Mouse (Mus musculus) embryonic fibroblast, embryonic 13.5 days (primary cell): ENCODE data around the gene Enpp7. TPM values are rescaled to one million over a fixed set of nuclear protein-coding genes. Genes with fewer than 3 reads are reported as not detected.

Source experiments
- H3K27ac ChIP-seq: 2 replicates; pipeline ENCODE4 v1.5.1; 2012; ENCODE audit warnings: low read length, control low read depth, inconsistent platforms; ENCODE audit not compliant: insufficient read depth
- H3K4me1 ChIP-seq: 2 replicates; pipeline ENCODE4 v1.6.1; 2011; ENCODE audit warnings: low read length; ENCODE audit not compliant: control insufficient read depth, insufficient read depth
- H3K4me3 ChIP-seq: 2 replicates; pipeline ENCODE4 v1.5.1; 2011; ENCODE audit warnings: mild to moderate bottlenecking, control low read depth, low read length; ENCODE audit not compliant: insufficient read depth
- CTCF ChIP-seq: IDR thresholded peaks from 2 replicates; pipeline ENCODE4 v1.5.1; 2011; ENCODE audit warnings: mild to moderate bottlenecking, control low read depth, low read length, moderate library complexity, borderline replicate concordance; ENCODE audit not compliant: insufficient read depth
- POLR2A ChIP-seq: IDR thresholded peaks from 2 replicates; pipeline ENCODE4 v1.6.1; 2011; ENCODE audit warnings: low read depth, mild to moderate bottlenecking, control low read depth, low read length, moderate library complexity
- polyA plus RNA-seq: library from polyadenylated mRNA; stranded (reverse); fragments of >200 nt; gene quantifications from 2 replicates; pipeline ENCODE4 v1.2.4, GENCODE M21; 2011; ENCODE audit warnings: low read depth; ENCODE audit not compliant: missing spikeins, insufficient read length

The Enpp7 gene
- polyA plus RNA-seq, 1 experiment = not detected

- no peaks in the 10 kb centered on the region for H3K4me1 ChIP-seq
- no peak overlapping the region for H3K27ac ChIP-seq
- no peak overlapping the region for H3K4me3 ChIP-seq
- no peak for TF ChIP-seq POLR2A
- no peak for TF ChIP-seq CTCF
Measured at GRCm38 (mm10) chr11:119007461-119008456, 19.8 kb downstream of the Enpp7 start.

- TF ChIP-seq POLR2A = no peak
- Histone ChIP-seq H3K4me1 (no peaks in the 10 kb centered on the region), H3K27ac (no peak overlapping the region), H3K4me3 (no peak overlapping the region)
Measured at GRCm38 (mm10) chr11:119014455-119014854, 26.5 kb downstream of the Enpp7 start.

GRCm38 (mm10) chr11:119017506-119017905, 29.5 kb downstream of the Enpp7 start:
- H3K4me1 ChIP-seq = 0 out of 2 replicates have a peak, but pooled peaks cover 2% of the 10 kb centered on the region
- H3K27ac ChIP-seq = no peak overlapping the region
- H3K4me3 ChIP-seq = no peak overlapping the region
- TF ChIP-seq POLR2A = no peak
- no peak for TF ChIP-seq CTCF

- Histone ChIP-seq H3K4me3 (no peak overlapping the region), H3K27ac (no peak overlapping the region), H3K4me1 (peaks cover 8% of the 10 kb centered on the region)
- no peak for TF ChIP-seq CTCF
- no peak for TF ChIP-seq POLR2A
Measured at GRCm38 (mm10) chr11:119021180-119021579, 33.2 kb downstream of the Enpp7 start.

- no peak overlapping the region for H3K27ac ChIP-seq
- H3K4me1 ChIP-seq = peaks cover 8% of the 10 kb centered on the region
- TF ChIP-seq CTCF = 0 out of 2 replicates have a peak, but pooled peaks have one; percentile 12
- TF ChIP-seq POLR2A = no peak; the same call in none of the 2 replicates
- H3K4me3 ChIP-seq = peak overlapping the region; percentile 59
Measured at GRCm38 (mm10) chr11:119022068-119022894, 34.3 kb downstream of the Enpp7 start.

- TF ChIP-seq POLR2A (peak; percentile 51), CTCF (no peak)
- no peak within 1 kb of the TSS for H3K27ac ChIP-seq
- H3K4me1 ChIP-seq = peaks cover 8% of the 10 kb centered on the region
- H3K4me3 ChIP-seq = peak within 1 kb of the TSS; percentile 92
Measured at GRCm38 (mm10) chr11:119022895-119023615, 35.1 kb downstream of the Enpp7 start, which contains the start of gene Cbx2. Gene Cbx2, plus strand, starts transcription at chr11:119022962.

- no peak overlapping the region for H3K27ac ChIP-seq
- peak overlapping the region; percentile 92 for H3K4me3 ChIP-seq
- H3K4me1 ChIP-seq = peaks cover 8% of the 10 kb centered on the region
- TF ChIP-seq POLR2A (no peak), CTCF (no peak)
Measured at GRCm38 (mm10) chr11:119023616-119023980, 35.6 kb downstream of the Enpp7 start.

- H3K27ac ChIP-seq = no peak overlapping the region
- H3K4me3 ChIP-seq = peak overlapping the region; percentile 92
- H3K4me1 ChIP-seq = peaks cover 8% of the 10 kb centered on the region
- no peak for TF ChIP-seq POLR2A
- no peak for TF ChIP-seq CTCF
Measured at GRCm38 (mm10) chr11:119024260-119024659, 36.3 kb downstream of the Enpp7 start.

GRCm38 (mm10) chr11:119026203-119026602, 38.2 kb downstream of the Enpp7 start:
- Histone ChIP-seq H3K4me1 (peaks cover 6% of the 10 kb centered on the region), H3K27ac (no peak overlapping the region), H3K4me3 (no peak overlapping the region)
- TF ChIP-seq CTCF = no peak
- TF ChIP-seq POLR2A = no peak
